Mouse (Mus musculus): ENCODE results near the gene Thumpd3.
A peak's percentile ranks its signal among the peaks of the same experiment; 100 is the strongest.

The Thumpd3 gene

GRCm38 (mm10) chr6:113046041-113046975, at the start of gene Thumpd3:
Gene Thumpd3 (plus strand): TSS chr6:113046225.
- DNase-seq, result peak; percentile 98

GRCm38 (mm10) chr6:112999199-112999598, 46.8 kb upstream of the Thumpd3 start:
- no peak for DNase-seq

- DNase-seq, result peak; percentile 85
Observed at GRCm38 (mm10) chr6:113000666-113001287, 45.2 kb upstream of the Thumpd3 start.

- no peak for DNase-seq
Observed at GRCm38 (mm10) chr6:113001719-113002118, 44.3 kb upstream of the Thumpd3 start.

- DNase-seq, result no peak
Observed at GRCm38 (mm10) chr6:113003313-113004111, 42.5 kb upstream of the Thumpd3 start.

- DNase-seq, result peak; percentile 12
Observed at GRCm38 (mm10) chr6:113006833-113007232, 39.2 kb upstream of the Thumpd3 start.

GRCm38 (mm10) chr6:113011886-113012285, 34.1 kb upstream of the Thumpd3 start:
- DNase-seq, result no peak

- no peak for DNase-seq
Observed at GRCm38 (mm10) chr6:113012495-113012941, 33.5 kb upstream of the Thumpd3 start.

GRCm38 (mm10) chr6:113013550-113013949, 32.5 kb upstream of the Thumpd3 start:
- no peak for DNase-seq

GRCm38 (mm10) chr6:113017500-113018047, 28.5 kb upstream of the Thumpd3 start:
- DNase-seq, result no peak

GRCm38 (mm10) chr6:113018139-113018538, 27.9 kb upstream of the Thumpd3 start:
- DNase-seq, result no peak

- DNase-seq, result no peak
Observed at GRCm38 (mm10) chr6:113024866-113025265, 21.2 kb upstream of the Thumpd3 start.

- DNase-seq, result no peak
Observed at GRCm38 (mm10) chr6:113025774-113026173, 20.3 kb upstream of the Thumpd3 start.

GRCm38 (mm10) chr6:113027446-113027845, 18.6 kb upstream of the Thumpd3 start:
- DNase-seq, result no peak

- no peak for DNase-seq
Observed at GRCm38 (mm10) chr6:113029006-113029405, 17.0 kb upstream of the Thumpd3 start.

GRCm38 (mm10) chr6:113030553-113030952, 15.5 kb upstream of the Thumpd3 start:
- no peak for DNase-seq

GRCm38 (mm10) chr6:113030970-113031660, 14.9 kb upstream of the Thumpd3 start:
- DNase-seq, result no peak

GRCm38 (mm10) chr6:113032121-113032520, 13.9 kb upstream of the Thumpd3 start:
- no peak for DNase-seq

- DNase-seq, result no peak
Observed at GRCm38 (mm10) chr6:113033185-113033584, 12.8 kb upstream of the Thumpd3 start.

- DNase-seq, result no peak
Observed at GRCm38 (mm10) chr6:113034466-113034865, 11.6 kb upstream of the Thumpd3 start.

GRCm38 (mm10) chr6:113036463-113037175, 9.4 kb upstream of the Thumpd3 start:
- DNase-seq, result no peak
